Mouse (Mus musculus): ENCODE data around the gene Cxcl15. TPM values are rescaled to one million over a fixed set of nuclear protein-coding genes. Genes with fewer than 3 reads are reported as not detected.

The Cxcl15 gene
- polyA plus RNA-seq, 1 experiment from 2014 or later = not detected

DNA sequence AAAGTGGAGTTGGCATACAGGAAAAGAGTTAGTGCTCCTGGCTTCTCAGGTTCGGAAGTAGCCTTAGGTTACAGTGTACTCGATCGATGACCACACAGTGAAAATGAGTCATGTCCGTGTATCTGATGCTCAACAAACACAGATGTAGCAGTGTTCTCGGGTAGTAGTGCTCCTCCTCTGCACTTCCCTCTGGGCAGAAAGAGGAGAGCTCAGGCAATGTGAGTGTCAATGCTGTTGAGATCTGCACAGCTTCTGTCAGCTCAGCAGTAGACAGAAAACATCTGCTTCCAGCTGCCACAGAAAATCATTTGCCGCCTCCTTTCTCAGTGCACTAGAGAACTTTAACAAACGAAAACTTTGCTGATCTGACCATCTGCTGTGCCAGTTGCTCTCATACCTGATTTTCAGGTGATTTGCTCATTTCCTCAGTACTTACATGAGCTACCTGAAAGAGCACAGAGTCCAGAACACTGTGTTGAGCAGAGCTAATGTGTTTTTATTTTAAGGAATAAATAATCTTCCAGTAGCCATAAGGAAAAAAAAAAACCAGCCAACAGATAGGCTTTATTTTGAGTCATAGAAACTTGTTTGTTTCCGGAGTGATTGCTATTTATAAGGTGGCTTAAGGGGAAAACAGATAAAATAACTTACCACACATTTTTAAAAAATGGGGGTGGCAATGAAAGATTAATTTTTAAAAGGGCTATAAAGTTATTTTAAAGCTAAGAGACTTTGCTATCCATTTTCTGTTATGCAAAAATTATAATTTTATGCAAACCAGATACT, 28.3 kb upstream of the Cxcl15 start:
- H3K9me3 ChIP-seq (ENCODE audit: control insufficient read depth, low read length) = no peaks in the 10 kb centered on the region
- no peak overlapping the region for H3K27ac ChIP-seq (replicated peaks; ENCODE audit: low read depth, low read length)
- ATAC-seq (ENCODE audit: low FRiP score, low TSS enrichment) (no peak), DNase-seq (no peak)
- H3K9ac ChIP-seq (replicated peaks; ENCODE audit: low read length) = no peak overlapping the region
- 85% methylated on average over 8 of the region's 8 CpGs for WGBS
- no peak overlapping the region for H3K4me3 ChIP-seq (replicated peaks; ENCODE audit: low read depth, low read length)
- H3K4me2 ChIP-seq (ENCODE audit: low read length) = no peak overlapping the region
- H3K36me3 ChIP-seq (ENCODE audit: control insufficient read depth, insufficient read depth, low read length) = no peaks in the 10 kb centered on the region
- H3K4me1 ChIP-seq (ENCODE audit: control insufficient read depth, insufficient read depth, low read length) = no peaks in the 10 kb centered on the region
- no peaks in the 10 kb centered on the region for H3K27me3 ChIP-seq (ENCODE audit: control insufficient read depth, insufficient read depth, low read length)

DNA sequence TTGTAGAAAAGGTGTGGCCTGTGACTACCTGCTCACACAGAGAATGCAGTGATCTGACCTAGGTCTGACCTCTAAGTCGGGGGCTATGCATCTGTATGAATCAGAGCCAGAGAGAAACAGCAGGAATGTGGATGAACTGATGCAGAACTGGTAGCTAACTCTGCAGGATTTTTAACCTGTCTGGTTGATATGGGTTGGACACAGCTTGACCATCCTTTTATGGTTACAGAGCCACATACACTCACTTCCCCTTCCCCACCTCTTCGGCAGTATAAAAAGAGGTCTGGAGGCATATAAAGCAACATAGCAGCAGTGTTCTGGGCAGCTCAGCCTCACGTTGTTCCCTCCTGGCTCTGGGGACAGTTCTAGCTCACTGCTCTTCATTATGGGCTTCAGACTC, 26.1 kb upstream of the Cxcl15 start, which contains the start of gene Ppbp:
Gene Ppbp, plus strand, starts transcription at position 301 of the 400 bp plus-strand sequence.
- Histone ChIP-seq H3K36me3 (ENCODE audit: control insufficient read depth, insufficient read depth, low read length) (no peaks in the 10 kb centered on the region), H3K4me2 (ENCODE audit: low read length) (no peak within 1 kb of the TSS), H3K9ac (replicated peaks; ENCODE audit: low read length) (no peak within 1 kb of the TSS), H3K4me3 (replicated peaks; ENCODE audit: low read depth, low read length) (no peak within 1 kb of the TSS), H3K4me1 (ENCODE audit: control insufficient read depth, insufficient read depth, low read length) (no peaks in the 10 kb centered on the region), H3K9me3 (ENCODE audit: control insufficient read depth, low read length) (no peaks in the 10 kb centered on the region), H3K27ac (replicated peaks; ENCODE audit: low read depth, low read length) (no peak within 1 kb of the TSS), H3K27me3 (ENCODE audit: control insufficient read depth, insufficient read depth, low read length) (no peaks in the 10 kb centered on the region)
- DNase-seq (no peak), ATAC-seq (ENCODE audit: low FRiP score, low TSS enrichment) (no peak)
- 71% methylated on average over 3 of the region's 3 CpGs for WGBS

DNA sequence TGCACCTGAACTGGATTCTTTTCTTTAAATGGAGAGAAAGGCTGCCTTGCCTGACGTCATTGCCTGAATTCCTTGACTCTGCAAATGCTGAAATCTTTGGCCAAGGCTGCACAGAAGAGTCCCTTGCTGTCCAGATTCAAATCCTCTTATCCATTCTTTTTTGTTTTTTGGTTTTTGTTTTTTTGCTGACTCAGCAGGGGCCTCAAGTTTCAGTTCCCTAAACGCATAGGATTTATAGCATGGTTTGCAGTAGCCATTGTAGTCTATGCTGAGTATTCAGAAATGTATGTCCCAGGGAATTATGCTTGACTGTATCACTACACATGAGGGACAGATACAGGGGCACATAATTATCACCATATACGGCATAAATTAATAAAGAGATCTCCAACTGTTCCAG, 23.0 kb upstream of the Cxcl15 start:
- H3K4me1 ChIP-seq (ENCODE audit: control insufficient read depth, insufficient read depth, low read length) = no peaks in the 10 kb centered on the region
- no peak overlapping the region for H3K27ac ChIP-seq (replicated peaks; ENCODE audit: low read depth, low read length)
- WGBS = 60% methylated on average over 3 of the region's 3 CpGs
- no peaks in the 10 kb centered on the region for H3K9me3 ChIP-seq (ENCODE audit: control insufficient read depth, low read length)
- DNase-seq = no peak
- no peak overlapping the region for H3K4me2 ChIP-seq (ENCODE audit: low read length)
- no peaks in the 10 kb centered on the region for H3K36me3 ChIP-seq (ENCODE audit: control insufficient read depth, insufficient read depth, low read length)
- H3K4me3 ChIP-seq (replicated peaks; ENCODE audit: low read depth, low read length) = no peak overlapping the region
- no peak for ATAC-seq (ENCODE audit: low FRiP score, low TSS enrichment)
- H3K27me3 ChIP-seq (ENCODE audit: control insufficient read depth, insufficient read depth, low read length) = no peaks in the 10 kb centered on the region
- H3K9ac ChIP-seq (replicated peaks; ENCODE audit: low read length) = no peak overlapping the region

DNA sequence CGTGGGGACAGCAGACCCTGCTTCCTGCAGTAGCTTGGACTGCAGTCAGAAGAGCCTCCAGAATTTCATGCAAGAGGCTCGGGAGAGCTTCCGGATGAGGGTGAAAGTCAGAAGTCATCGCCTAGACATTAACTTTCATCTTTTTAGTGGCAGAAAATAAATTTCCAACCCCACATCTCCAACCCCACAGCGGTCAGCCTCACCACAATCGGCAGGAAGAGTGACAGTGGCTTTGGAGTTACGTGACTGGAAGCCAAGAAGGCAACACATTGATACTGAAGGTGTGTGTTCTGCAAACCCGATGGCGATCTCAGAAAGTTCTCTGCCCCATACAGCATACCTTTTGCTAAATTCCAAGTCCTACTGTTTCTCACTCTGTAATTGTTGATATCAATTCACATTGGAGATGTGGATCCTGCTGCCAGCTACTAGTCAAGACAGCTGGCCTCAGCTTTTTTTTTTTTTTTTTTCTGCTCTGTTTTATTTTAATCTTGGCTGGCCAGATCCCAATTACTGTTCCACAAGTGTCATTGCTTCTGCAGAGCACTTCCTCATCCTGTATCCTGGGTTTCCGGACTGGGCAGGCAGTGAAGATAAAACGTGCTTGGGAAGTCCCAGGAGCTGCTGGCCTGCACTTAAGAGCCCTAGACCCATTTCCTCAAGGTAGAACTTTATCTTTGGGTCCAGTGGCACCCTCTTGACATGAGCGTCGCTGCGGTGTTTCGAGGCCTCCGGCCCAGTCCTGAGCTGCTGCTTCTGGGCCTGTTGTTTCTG, 22.3 kb upstream of the Cxcl15 start, which contains the start of gene Pf4:
Gene Pf4, plus strand, starts transcription at position 556 of the 774 bp plus-strand sequence.
- Histone ChIP-seq H3K4me3 (replicated peaks; ENCODE audit: low read depth, low read length) (no peak within 1 kb of the TSS), H3K4me2 (ENCODE audit: low read length) (no peak within 1 kb of the TSS), H3K36me3 (ENCODE audit: control insufficient read depth, insufficient read depth, low read length) (no peaks in the 10 kb centered on the region), H3K9me3 (ENCODE audit: control insufficient read depth, low read length) (no peaks in the 10 kb centered on the region), H3K27me3 (ENCODE audit: control insufficient read depth, insufficient read depth, low read length) (no peaks in the 10 kb centered on the region), H3K9ac (replicated peaks; ENCODE audit: low read length) (no peak within 1 kb of the TSS), H3K27ac (replicated peaks; ENCODE audit: low read depth, low read length) (no peak within 1 kb of the TSS), H3K4me1 (ENCODE audit: control insufficient read depth, insufficient read depth, low read length) (no peaks in the 10 kb centered on the region)
- DNase-seq = no peak
- WGBS = 91% methylated on average over 16 of the region's 16 CpGs
- ATAC-seq (ENCODE audit: low FRiP score, low TSS enrichment) = no peak

DNA sequence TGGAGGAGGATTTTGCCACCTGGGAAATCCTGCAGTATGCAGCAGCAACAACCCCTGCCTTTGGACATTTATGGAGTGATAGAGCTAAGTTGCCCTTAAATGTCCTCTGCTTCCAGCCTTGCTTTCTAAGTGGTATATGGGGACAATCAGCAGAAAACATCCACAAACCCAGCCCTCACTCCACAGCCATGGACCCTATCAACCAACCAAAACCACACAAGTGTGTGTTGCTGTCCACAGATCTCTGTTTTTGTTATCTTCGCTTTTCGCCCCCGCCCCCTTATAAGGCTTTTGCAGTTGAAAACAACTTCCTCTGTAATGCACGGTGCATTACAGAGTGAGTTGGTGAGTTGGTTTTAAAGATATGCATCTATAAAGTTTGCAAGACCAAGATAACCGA, 18.8 kb upstream of the Cxcl15 start:
- ATAC-seq (ENCODE audit: low FRiP score, low TSS enrichment) = no peak
- Histone ChIP-seq H3K27ac (replicated peaks; ENCODE audit: low read depth, low read length) (no peak overlapping the region), H3K9ac (replicated peaks; ENCODE audit: low read length) (no peak overlapping the region), H3K27me3 (ENCODE audit: control insufficient read depth, insufficient read depth, low read length) (no peaks in the 10 kb centered on the region), H3K4me1 (ENCODE audit: control insufficient read depth, insufficient read depth, low read length) (no peaks in the 10 kb centered on the region), H3K36me3 (ENCODE audit: control insufficient read depth, insufficient read depth, low read length) (no peaks in the 10 kb centered on the region), H3K4me2 (ENCODE audit: low read length) (no peak overlapping the region), H3K9me3 (ENCODE audit: control insufficient read depth, low read length) (no peaks in the 10 kb centered on the region), H3K4me3 (replicated peaks; ENCODE audit: low read depth, low read length) (no peak overlapping the region)
- 96% methylated on average over 5 of the region's 5 CpGs for WGBS
- no peak for DNase-seq

DNA sequence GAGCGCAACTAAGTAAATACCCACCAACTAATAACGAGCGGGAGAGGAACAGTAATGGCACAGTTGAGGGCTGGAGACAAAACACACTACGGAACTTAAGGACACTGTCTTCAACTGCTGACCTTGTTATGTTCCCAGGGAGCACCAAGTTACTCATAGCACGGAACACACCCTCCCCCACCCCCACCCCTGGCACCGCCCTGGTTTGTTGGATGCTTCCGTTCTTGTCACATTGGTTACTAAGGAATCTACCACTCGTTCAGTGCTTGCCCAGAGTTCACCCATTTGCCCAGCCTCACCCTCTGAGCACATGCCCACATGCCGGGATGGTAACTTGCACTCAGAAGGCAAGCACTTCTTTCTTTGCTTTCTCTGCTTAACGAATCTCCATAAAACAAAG, 16.7 kb upstream of the Cxcl15 start:
- 84% methylated on average over 10 of the region's 10 CpGs for WGBS

DNA sequence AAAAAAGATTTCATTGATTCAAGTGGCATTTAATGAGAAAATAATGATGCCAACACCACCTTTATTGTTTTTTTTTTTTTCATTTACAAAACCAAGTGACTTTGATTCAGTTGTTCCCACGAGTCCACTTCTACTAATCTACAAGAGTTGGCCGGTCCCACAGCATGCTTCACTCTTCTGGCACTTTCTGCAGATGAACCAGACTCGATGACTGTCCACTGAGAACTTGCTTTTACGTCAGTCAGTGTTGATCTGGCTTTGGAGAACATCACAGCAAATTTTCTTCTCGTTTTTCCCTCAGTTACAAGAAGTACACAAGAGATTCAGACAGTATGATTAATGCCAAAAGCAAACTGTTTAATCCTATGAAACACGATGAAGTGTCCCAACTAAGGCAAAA, 15.5 kb upstream of the Cxcl15 start:
- no peak overlapping the region for H3K9ac ChIP-seq (replicated peaks; ENCODE audit: low read length)
- no peak for ATAC-seq (ENCODE audit: low FRiP score, low TSS enrichment)
- no peak overlapping the region for H3K4me2 ChIP-seq (ENCODE audit: low read length)
- no peak overlapping the region for H3K4me3 ChIP-seq (replicated peaks; ENCODE audit: low read depth, low read length)
- no peak for DNase-seq
- no peaks in the 10 kb centered on the region for H3K36me3 ChIP-seq (ENCODE audit: control insufficient read depth, insufficient read depth, low read length)
- H3K27ac ChIP-seq (replicated peaks; ENCODE audit: low read depth, low read length) = no peak overlapping the region
- H3K4me1 ChIP-seq (ENCODE audit: control insufficient read depth, insufficient read depth, low read length) = no peaks in the 10 kb centered on the region
- no peaks in the 10 kb centered on the region for H3K9me3 ChIP-seq (ENCODE audit: control insufficient read depth, low read length)
- WGBS = 86% methylated on average over 6 of the region's 6 CpGs
- H3K27me3 ChIP-seq (ENCODE audit: control insufficient read depth, insufficient read depth, low read length) = no peaks in the 10 kb centered on the region

More for the DNA sequence above, 16.7 kb upstream of the Cxcl15 start:
- Histone ChIP-seq H3K4me2 (ENCODE audit: low read length) (no peak overlapping the region), H3K36me3 (ENCODE audit: control insufficient read depth, insufficient read depth, low read length) (no peaks in the 10 kb centered on the region), H3K4me1 (ENCODE audit: control insufficient read depth, insufficient read depth, low read length) (no peaks in the 10 kb centered on the region), H3K27me3 (ENCODE audit: control insufficient read depth, insufficient read depth, low read length) (no peaks in the 10 kb centered on the region), H3K9ac (replicated peaks; ENCODE audit: low read length) (no peak overlapping the region), H3K27ac (replicated peaks; ENCODE audit: low read depth, low read length) (no peak overlapping the region), H3K9me3 (ENCODE audit: control insufficient read depth, low read length) (no peaks in the 10 kb centered on the region), H3K4me3 (replicated peaks; ENCODE audit: low read depth, low read length) (no peak overlapping the region)
- no peak for DNase-seq
- no peak for ATAC-seq (ENCODE audit: low FRiP score, low TSS enrichment)

DNA sequence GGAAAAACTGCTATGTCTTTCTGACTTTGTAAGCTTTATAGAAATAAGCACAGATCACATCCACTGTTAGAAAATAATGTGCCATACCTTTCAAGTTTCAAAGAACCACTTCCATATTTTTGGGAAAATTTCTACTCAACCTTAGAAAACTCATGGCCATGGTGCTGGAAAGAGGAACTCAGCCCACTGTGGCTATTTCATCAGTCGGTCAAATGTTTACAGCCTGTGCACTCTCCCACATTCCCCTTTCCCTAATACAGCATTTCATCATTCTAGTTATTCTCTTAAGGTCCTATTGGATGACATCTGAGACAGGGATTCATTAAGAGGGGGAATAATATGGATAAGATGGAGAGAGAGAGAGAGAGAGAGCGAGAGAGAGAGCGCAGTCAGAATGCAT, 10.6 kb upstream of the Cxcl15 start:
- Histone ChIP-seq H3K9me3 (ENCODE audit: control insufficient read depth, low read length) (no peaks in the 10 kb centered on the region), H3K4me1 (ENCODE audit: control insufficient read depth, insufficient read depth, low read length) (no peaks in the 10 kb centered on the region), H3K9ac (replicated peaks; ENCODE audit: low read length) (no peak overlapping the region), H3K36me3 (ENCODE audit: control insufficient read depth, insufficient read depth, low read length) (no peaks in the 10 kb centered on the region), H3K4me2 (ENCODE audit: low read length) (no peak overlapping the region), H3K27me3 (ENCODE audit: control insufficient read depth, insufficient read depth, low read length) (no peaks in the 10 kb centered on the region), H3K27ac (replicated peaks; ENCODE audit: low read depth, low read length) (no peak overlapping the region), H3K4me3 (replicated peaks; ENCODE audit: low read depth, low read length) (no peak overlapping the region)
- WGBS = 90% methylated on average over 3 of the region's 3 CpGs
- DNase-seq = no peak
- no peak for ATAC-seq (ENCODE audit: low FRiP score, low TSS enrichment)

Measured in midbrain, embryonic 14.5 days (tissue).